Mouse (Mus musculus): ENCODE results near the gene Hebp1.

- TF ChIP-seq CTCF (IDR thresholded peaks at IDR 0.05) (no peak), POLR2A (IDR thresholded peaks at IDR 0.05; ENCODE audit: insufficient read depth, low read depth, low read length) (no peak), EP300 (IDR thresholded peaks at IDR 0.05; ENCODE audit: insufficient read depth, low read depth, low read length) (no peak)
These were observed 2.5 kb upstream of the Hebp1 start for GRCm38 (mm10) chr6:135200122-135200957.

Measured in heart, adult 2 months (tissue).